In the genomic region with DNA sequence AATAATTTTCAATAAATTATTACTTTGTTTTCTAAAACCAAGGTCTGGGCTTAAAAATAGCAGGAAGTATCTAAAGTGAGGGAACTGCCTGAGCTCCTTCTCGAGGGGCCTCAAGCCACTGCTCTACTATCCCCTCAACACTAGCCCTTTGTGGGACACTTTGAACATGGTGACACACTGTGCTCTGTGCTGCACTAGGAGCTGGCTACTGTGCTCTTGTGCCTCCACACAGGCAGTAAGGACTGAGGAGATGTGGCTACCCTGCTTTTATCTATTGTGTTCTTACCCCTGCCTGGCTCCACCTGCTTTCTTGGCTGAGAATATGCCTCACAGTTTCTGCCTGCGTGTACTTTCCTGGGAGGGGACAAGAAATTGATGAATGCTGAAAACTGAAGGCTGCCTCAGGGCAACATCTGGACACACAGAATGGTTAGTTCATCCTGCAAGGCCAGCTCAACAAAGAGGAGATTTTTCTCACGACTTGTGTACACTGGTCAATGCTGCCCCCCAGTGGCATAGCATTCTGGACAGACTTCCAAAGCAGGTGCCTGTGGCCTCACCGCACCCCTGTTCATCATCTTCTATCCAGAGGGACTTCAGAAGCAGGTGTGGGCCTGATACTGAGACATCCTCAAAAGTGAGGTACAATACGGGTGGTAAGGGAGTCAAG, we compare ENCODE assay signal across 8 mouse cellular contexts.
DNase-seq lines count a peak whose midpoint lies in the region; ATAC-seq and TF ChIP-seq lines count a peak whose summit lies in the region.

No protein-coding gene starts in this region.

- no peaks in the 10 kb centered on the region for H3K27me3 ChIP-seq in embryonic facial prominence, embryonic 10.5 days (replicated peaks; ENCODE audit: low read depth, poor library complexity, severe bottlenecking)
- H3K27me3 ChIP-seq in lung, postnatal 0 days (replicated peaks; ENCODE audit: insufficient read depth, low read length), result no peaks in the 10 kb centered on the region

- H3K36me3 ChIP-seq in embryonic facial prominence, embryonic 10.5 days (replicated peaks), result peaks cover 92% of the 10 kb centered on the region
- peaks cover 12% of the 10 kb centered on the region for H3K36me3 ChIP-seq in lung, postnatal 0 days (ENCODE audit: insufficient read depth, low read length)

- WGBS in embryonic facial prominence, embryonic 10.5 days, result 54% methylated on average over 5 of the region's 5 CpGs
- 65% methylated on average over 5 of the region's 5 CpGs for WGBS in lung, postnatal 0 days

- peak; percentile 73 for TF ChIP-seq CTCF in lung, postnatal 0 days (IDR thresholded peaks at IDR 0.05)

- no peaks in the 10 kb centered on the region for H3K9me3 ChIP-seq in embryonic facial prominence, embryonic 10.5 days
- H3K9me3 ChIP-seq in lung, postnatal 0 days (ENCODE audit: low read length), result no peaks in the 10 kb centered on the region

- peak overlapping the region; percentile 71 for H3K27ac ChIP-seq in embryonic facial prominence, embryonic 10.5 days (replicated peaks)
- no peak overlapping the region for H3K27ac ChIP-seq in lung, postnatal 0 days (ENCODE audit: low read length)

- ATAC-seq in lung, postnatal 0 days, result no peak
- ATAC-seq in erythroid progenitor cell, adult 5-6 weeks (replicated peaks; ENCODE audit: low FRiP score, poor library complexity, severe bottlenecking), result no peak

- H3K4me3 ChIP-seq in embryonic facial prominence, embryonic 10.5 days, result no peak overlapping the region
- no peak overlapping the region for H3K4me3 ChIP-seq in lung, postnatal 0 days (ENCODE audit: low read depth, low read length)

- no peak for TF ChIP-seq EP300 in lung, postnatal 0 days (IDR thresholded peaks at IDR 0.05)

- no peak overlapping the region for H3K9ac ChIP-seq in lung, postnatal 0 days (replicated peaks; ENCODE audit: low read depth)

- H3K4me2 ChIP-seq in lung, postnatal 0 days (replicated peaks; ENCODE audit: low read depth, low read length), result no peak overlapping the region

- peak; percentile 33 for DNase-seq in ovary, postnatal 10 days (ENCODE audit: low spot score)
- no peak for DNase-seq in ovary, adult 18-20 months (ENCODE audit: low spot score)
- peak; percentile 77 for DNase-seq in adrenal gland, postnatal 10 days
- DNase-seq in embryonic facial prominence, embryonic 10.5 days (ENCODE audit: low spot score), result peak; percentile 83
- peak; percentile 81 for DNase-seq in kidney, postnatal 10 days
- DNase-seq in lung, postnatal 0 days (ENCODE audit: low spot score), result peak; percentile 46
- peak; percentile 75 for DNase-seq in right cerebral cortex, postnatal 4 days

- peaks cover 32% of the 10 kb centered on the region for H3K4me1 ChIP-seq in embryonic facial prominence, embryonic 10.5 days
- H3K4me1 ChIP-seq in lung, postnatal 0 days (ENCODE audit: insufficient read depth, low read depth, low read length), result no peaks in the 10 kb centered on the region
